Mouse (Mus musculus) E14TG2a.4 (cell line): ENCODE data around the gene Apoa4.

ENCODE experiments used
- CTCF ChIP-seq: conservative IDR thresholded peaks from 2 replicates; pipeline ENCODE4 v1.5.1; 2014; ENCODE audit warnings: low read length
- NANOG ChIP-seq: IDR thresholded peaks from 2 replicates; pipeline ENCODE4 v1.6.1; 2014; ENCODE audit warnings: borderline replicate concordance, low read length, mixed read lengths
- POU5F1 ChIP-seq: IDR thresholded peaks from 2 replicates; pipeline ENCODE4 v1.6.1; 2014; ENCODE audit warnings: low read length, borderline replicate concordance

DNA sequence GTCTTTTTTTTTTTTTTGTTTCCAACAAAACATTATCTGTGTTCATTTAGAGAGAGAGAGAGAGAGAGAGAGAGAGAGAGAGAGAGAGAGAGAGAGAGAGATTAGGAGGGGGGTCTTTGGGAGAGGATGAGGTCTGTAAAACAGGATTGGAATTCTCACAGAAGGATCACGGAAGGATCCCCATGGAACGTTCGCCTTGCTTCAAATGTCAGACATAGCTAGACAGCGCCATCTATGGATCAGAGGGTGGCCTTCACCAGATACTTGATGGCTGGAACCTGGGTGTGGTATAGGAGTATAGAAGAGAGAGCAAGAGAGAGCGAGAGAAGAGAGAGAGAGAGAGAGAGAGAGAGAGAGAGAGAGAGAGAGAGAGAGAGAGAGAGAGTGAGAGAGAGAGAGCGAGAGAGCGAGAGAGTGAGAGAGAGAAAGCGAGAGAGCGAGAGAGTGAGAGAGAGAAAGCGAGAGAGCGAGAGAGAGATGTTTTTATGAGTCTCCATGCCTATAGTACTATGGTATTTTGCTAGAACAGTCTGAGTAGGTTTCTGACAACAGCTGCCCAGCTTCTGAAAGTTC lies 6.3 kb downstream of the Apoa4 start:
- peak; percentile 37; the same call in 1 of the 2 replicates for TF ChIP-seq CTCF
- TF ChIP-seq NANOG = no peak
- TF ChIP-seq POU5F1 = no peak
